Mouse (Mus musculus): ENCODE measurements around the gene Dhx16. TPM values are rescaled to one million over a fixed set of nuclear protein-coding genes. Genes with fewer than 3 reads are reported as not detected.

The Dhx16 gene
- total RNA-seq, 2 experiments from 2014 or later: 26.0 to 32.0 TPM

Small RNAs within 50 kb of the gene (microRNA-seq; reads per million reads assigned to microRNA genes)
- gene Gm28033 (not detected), gene Mir1894 (0.76 reads per million)

Other genes starting within 250 kb of the Dhx16 start
- gene Mucl3, start 236.1 kb upstream of the Dhx16 start, total RNA-seq (2021): not detected
- gene Vars2, start 212.2 kb upstream of the Dhx16 start, total RNA-seq (2021): 10 to 100 TPM; 30.1 to 40.0 TPM
- 10 to 100 TPM; 26.8 to 29.9 TPM for gene Gtf2h4, start 206.1 kb upstream of the Dhx16 start, total RNA-seq (2021)
- 10 to 100 TPM; 52.5 to 69.9 TPM for gene Ddr1, start 175.2 kb upstream of the Dhx16 start, total RNA-seq (2021)
- 10 to 100 TPM; 10.6 to 13.6 TPM for gene Ier3, start 58.1 kb upstream of the Dhx16 start, total RNA-seq (2021)
- gene Flot1, start 56.6 kb upstream of the Dhx16 start, total RNA-seq (2021): 100 to 1,000 TPM; 146 to 149 TPM
- 100 to 1,000 TPM; 441 to 478 TPM for gene Tubb5, start 41.5 kb upstream of the Dhx16 start, total RNA-seq (2021)
- 10 to 100 TPM; 16.5 to 16.9 TPM for gene Mdc1, start 38.3 kb upstream of the Dhx16 start, total RNA-seq (2021)
- gene Nrm, start 18.5 kb upstream of the Dhx16 start, total RNA-seq (2021): 1 to 10 TPM; 2.3 to 3.1 TPM
- gene Ppp1r18, start 14.2 kb upstream of the Dhx16 start, total RNA-seq (2021): 1 to 10 TPM; 9.2 to 9.3 TPM
- gene 2310061I04Rik, start 17.6 kb downstream of the Dhx16 start, total RNA-seq (2021): 10 to 100 TPM; 58.4 to 62.0 TPM
- gene Atat1, start 30.3 kb downstream of the Dhx16 start, total RNA-seq (2021): 10 to 100 TPM; 51.1 to 63.9 TPM
- 10 to 100 TPM; 38.0 to 46.2 TPM for gene Mrps18b, start 36.6 kb downstream of the Dhx16 start, total RNA-seq (2021)
- gene Ppp1r10, start 36.6 kb downstream of the Dhx16 start, total RNA-seq (2021): 10 to 100 TPM; 62.5 to 84.5 TPM
- gene Abcf1, start 89.9 kb downstream of the Dhx16 start, total RNA-seq (2021): 10 to 100 TPM; 71.0 to 77.8 TPM
- 100 to 1,000 TPM; 173 to 198 TPM for gene Gnl1, start 100.0 kb downstream of the Dhx16 start, total RNA-seq (2021)
- gene Prr3, start 100.4 kb downstream of the Dhx16 start, total RNA-seq (2021): 10 to 100 TPM; 36.9 to 40.0 TPM
- gene H2-T24, start 140.7 kb downstream of the Dhx16 start, total RNA-seq (2021): 1 to 10 TPM; 1.1 to 2.2 TPM
- gene H2-T23, start 153.0 kb downstream of the Dhx16 start, total RNA-seq (2021): 10 to 100 TPM; 12.6 to 15.1 TPM
- 10 to 100 TPM; 11.0 to 12.2 TPM for gene H2-T22, start 162.9 kb downstream of the Dhx16 start, total RNA-seq (2021)
- gene Gm6034, start 163.1 kb downstream of the Dhx16 start, total RNA-seq (2021): under 1 TPM in 1 of 2 experiments, not detected in 1; 0.27 TPM
- gene Gm11127, start 178.6 kb downstream of the Dhx16 start, total RNA-seq (2021): 1 to 10 TPM in 1 of 2 experiments, under 1 TPM in 1; 0.59 to 1.9 TPM
- not detected for gene Gm19684, start 241.9 kb downstream of the Dhx16 start, total RNA-seq (2021)
- not detected for gene Gm7030, start 249.6 kb downstream of the Dhx16 start, total RNA-seq (2021)